Mouse (Mus musculus): ENCODE data around the gene Scn4b.

The Scn4b gene

DNA sequence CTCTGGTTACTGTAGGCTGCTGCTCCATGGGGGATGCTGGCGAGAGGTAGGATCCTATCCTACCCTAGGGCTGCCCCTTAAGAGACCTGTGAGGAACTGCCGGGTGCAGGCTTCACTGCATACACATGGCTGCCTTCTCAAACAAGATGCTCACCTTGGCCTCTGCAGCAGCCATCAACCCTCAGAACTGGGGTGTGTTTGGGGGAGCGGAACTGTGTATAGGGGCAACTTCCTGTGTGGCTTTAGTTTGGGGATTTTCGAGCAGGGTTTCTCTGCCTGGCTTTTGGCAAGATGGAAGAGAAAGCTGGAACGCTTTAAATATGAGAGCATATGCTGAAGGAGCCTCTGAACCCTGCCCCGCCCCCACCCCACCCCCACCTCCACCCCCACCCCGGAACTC, 11.3 kb upstream of the Scn4b start:
- no peak for DNase-seq (ENCODE audit: low spot score)

DNA sequence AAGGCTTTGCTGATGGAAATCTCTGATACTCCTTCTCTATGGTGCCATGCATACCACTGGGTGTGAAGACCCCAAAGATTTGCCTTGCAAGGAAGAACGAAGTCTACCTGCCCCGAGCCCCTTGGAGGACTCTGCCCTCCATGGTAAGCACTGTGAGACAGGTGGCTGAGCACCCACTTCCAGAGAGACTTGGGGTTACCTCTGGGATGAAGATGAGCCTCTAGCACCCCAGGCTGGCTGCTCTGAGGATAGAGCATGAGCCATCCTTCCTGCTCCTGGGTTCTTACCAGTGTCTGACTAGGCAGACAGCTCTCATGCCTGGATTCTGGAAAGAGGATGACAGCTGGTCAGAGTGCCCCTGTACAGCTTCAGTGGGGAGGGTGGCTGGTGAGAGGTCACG, 8.1 kb upstream of the Scn4b start:
- no peak for DNase-seq (ENCODE audit: low spot score)

- DNase-seq (ENCODE audit: low spot score): no peak
Measured at GRCm38 (mm10) chr9:45133484-45134310, 4.5 kb upstream of the Scn4b start.

DNA sequence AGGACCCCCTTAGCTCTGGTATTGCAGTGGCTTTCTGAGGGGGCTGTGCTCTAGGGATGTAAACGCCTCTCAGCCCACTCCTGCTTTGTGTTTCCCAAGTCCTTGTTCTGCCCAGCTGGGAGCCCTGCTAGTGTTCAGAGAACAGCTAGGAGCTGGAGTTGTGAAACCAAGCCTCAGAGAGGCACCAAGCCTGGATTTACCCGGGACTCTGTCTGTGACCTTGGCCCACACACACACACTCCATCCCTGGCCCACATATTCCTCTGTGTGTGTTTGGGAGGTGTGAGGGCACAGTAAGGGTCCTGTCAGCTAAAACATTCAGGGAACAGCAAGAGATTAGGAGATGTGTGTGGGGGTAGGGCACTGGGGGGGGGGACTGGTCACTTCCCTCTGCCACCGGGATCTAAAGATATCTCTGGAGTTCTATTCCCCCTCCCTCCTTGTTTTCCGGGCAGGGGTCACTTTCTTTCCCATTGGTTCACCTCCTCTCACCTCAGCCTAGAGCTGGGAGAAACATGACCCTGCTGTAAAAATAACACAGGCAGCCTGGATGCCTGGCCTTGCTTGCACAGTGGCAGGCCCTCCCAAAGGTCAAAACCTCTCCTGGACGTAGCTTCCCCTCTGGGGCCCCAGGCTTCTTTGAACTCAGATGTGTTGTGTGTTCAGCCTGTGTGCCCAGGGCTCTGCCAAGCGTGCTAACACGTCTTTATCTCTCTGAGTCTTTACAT, 1.6 kb upstream of the Scn4b start:
- no peak for DNase-seq (ENCODE audit: low spot score)

GRCm38 (mm10) chr9:45139082-45139481, 887 bp downstream of the Scn4b start:
- no peak for DNase-seq (ENCODE audit: low spot score)

GRCm38 (mm10) chr9:45140945-45141344, 2.8 kb downstream of the Scn4b start:
- no peak for DNase-seq (ENCODE audit: low spot score)

DNA sequence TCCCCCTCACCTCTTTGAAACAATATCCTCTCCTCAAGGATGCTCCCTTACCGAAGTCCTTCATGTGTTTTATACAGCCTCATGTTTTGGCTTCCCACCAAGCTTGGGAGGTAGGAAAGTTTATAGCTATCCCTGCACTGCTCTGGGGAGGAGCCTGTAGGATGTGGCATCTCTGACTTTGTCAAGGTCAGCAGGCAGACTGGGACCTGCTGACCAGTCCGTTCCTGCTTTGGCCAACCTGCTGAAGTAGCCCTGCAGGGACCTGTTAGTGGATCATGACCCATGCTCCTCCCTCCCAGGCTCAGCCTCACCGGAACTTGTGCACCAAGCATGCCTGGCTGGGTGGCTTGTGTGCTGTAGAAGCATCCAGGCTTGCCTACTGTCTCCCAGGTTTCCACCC, 4.5 kb downstream of the Scn4b start:
- no peak for DNase-seq (ENCODE audit: low spot score)

DNA sequence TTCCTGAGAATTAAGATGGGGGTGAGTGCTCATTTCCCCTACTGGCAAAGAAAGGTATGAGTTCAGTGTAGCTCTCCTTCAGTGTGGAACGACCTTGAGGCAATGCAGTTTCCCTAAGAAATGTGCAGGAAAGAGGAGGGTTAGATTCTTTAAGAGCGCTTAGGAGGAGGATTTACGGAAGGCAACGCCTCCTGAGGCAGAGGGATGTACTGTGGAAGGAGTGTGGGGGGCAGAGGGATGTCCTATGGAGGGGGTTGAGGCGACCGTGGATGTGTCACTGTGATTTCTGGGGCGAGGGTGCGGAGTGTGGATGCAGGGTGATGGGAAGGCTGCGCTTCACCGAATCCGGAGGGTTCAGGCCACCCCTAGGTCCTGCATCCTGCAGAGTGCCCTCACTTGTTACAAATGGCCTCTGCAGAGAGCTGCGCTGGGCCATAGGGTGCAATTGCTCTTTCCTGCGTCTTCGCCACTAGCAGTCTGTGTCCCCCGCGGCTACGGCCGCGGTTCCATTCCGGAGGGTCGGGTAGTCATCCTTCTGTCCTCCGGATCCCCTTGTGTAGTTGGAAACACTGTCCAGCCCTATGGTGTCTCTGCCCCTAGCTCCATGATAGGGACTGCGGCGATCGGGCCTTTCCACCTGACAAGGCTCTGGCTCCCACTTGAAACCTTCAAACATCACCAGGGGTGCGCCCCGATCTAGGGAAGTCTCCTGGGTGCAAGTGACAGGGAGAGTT, 7.5 kb downstream of the Scn4b start:
- no peak for DNase-seq (ENCODE audit: low spot score)

DNA sequence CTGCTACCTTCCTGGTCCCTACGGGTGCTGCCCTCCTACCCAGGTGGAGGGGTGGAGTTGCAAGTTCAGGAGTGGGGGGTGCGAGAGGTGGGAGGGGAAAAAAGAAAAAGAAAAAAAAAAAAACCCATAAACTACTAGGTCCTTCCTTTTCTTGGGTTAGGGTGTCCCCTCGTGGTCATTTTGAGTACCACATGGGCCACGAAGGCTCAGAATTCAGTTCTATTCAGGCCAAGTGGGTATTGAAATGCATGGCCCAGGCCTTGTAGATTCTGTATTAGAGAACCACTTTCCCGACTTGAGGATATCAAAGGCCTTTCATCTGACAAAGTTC, 8.0 kb downstream of the Scn4b start:
- peak; percentile 60 for DNase-seq (ENCODE audit: low spot score)

DNA sequence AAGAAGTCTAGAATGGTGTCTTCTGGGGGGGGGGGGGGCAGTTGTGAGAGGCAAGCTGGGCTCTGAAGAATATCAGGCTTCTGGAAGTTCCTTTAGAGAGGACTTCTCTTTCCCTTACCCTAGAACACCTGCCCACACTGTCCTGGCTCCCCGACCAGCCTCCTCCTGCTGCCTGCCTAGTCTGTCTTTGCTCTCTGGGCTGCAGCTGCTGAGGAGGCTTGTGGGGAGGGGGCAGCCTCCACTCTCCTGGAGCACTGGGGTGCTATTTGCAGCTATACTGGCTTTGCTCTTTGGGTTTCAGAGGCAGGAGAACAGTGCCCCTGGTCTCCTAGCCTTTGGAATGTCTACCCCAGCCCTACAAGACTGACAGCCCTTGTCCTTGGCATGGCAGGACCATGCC, 12.7 kb downstream of the Scn4b start:
- DNase-seq (ENCODE audit: low spot score): no peak

GRCm38 (mm10) chr9:45153361-45153760, 15.2 kb downstream of the Scn4b start:
- no peak for DNase-seq (ENCODE audit: low spot score)

DNA sequence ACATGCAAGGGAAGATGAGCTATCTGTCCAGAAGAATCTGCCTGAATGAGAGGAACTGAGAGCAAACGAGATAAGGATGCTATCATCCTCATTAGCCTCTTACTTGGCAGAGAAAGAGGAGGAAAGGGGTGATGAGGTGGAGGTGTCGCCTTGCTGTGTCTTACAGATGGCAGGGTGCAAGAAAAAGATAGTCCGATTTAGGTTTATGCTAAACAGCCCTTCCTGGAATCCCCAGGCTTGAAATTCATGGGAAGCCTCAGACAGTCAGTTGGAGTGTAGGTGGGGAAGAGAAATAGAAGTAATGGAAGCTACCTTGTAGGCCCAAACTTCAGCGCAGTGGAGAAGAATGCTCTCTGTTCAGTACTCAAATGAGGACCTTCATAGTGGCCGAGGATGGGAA, 29.7 kb downstream of the Scn4b start:
- DNase-seq (ENCODE audit: low spot score): no peak

GRCm38 (mm10) chr9:45170150-45170549, 32.0 kb downstream of the Scn4b start:
- DNase-seq (ENCODE audit: low spot score): no peak

DNA sequence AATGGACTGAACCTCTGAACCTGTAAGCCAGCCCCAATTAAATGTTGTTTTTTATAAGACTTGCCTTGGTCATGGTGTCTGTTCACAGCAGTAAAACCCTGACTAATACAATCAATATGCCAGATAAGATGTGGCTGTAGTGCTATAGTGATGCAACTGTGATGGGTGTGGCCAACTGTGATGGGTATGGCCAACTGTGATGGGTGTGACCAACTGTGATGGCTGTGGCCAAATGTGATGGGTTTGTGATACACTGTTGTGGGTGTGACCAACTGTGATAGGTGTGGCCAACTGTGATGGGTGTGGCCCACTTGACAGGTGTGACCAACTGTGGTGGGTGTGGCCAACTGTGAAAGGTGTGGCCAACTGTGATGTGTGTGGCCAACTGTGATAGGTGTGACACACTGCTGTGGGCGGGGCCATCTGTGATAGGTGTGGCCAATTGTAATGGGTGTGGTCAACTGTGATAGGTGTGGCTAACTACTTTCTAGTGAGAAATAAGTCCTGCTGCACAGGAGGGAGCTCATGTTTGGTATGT, 32.9 kb downstream of the Scn4b start:
- no peak for DNase-seq (ENCODE audit: low spot score)

DNA sequence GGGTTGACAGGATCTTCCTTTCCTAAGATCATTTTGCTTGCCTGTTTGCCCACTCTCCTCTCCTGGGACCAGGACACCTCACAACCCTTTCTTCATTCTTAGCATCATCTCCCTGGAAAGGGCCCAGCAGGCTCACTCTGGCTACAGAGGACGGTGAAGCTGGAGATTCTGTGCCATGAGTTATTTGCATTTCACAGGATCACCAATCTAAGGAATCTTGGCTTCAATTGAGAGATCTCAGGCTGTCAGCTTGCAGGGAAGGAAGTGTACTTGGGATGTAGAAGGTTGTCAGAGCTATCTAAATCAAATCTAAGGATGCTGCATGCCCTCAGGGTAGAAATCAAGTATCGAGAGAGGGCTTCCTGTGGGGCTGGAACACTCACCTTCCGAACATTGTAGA, 35.3 kb downstream of the Scn4b start:
- no peak for DNase-seq (ENCODE audit: low spot score)

GRCm38 (mm10) chr9:45179282-45179681, 41.1 kb downstream of the Scn4b start:
- no peak for DNase-seq (ENCODE audit: low spot score)

DNA sequence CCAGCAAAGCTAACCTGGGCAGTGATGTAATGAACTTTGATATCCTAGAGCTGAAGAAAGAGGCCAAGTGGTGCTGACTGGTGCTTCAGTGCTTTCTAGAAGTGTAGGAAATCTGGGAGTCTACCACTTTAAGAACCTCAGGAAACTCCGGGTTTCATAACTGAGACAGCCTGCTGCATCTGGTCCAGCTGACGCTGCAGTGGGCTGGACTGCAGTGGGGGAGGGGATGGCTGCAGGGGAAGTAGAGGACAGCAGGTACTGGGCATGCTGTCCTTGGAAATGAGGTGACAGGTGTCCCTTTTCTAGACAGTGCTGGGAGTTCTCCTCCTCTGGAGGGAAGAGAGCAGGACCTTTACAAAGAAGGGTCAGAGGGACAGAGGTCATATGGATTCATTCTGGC, 43.6 kb downstream of the Scn4b start, which contains the start of gene BC049352:
Gene BC049352 (plus strand): TSS at position 238 of the 400 bp plus-strand sequence.
- no peak for DNase-seq (ENCODE audit: low spot score)

GRCm38 (mm10) chr9:45182521-45182920, 44.3 kb downstream of the Scn4b start:
- no peak for DNase-seq (ENCODE audit: low spot score)

DNA sequence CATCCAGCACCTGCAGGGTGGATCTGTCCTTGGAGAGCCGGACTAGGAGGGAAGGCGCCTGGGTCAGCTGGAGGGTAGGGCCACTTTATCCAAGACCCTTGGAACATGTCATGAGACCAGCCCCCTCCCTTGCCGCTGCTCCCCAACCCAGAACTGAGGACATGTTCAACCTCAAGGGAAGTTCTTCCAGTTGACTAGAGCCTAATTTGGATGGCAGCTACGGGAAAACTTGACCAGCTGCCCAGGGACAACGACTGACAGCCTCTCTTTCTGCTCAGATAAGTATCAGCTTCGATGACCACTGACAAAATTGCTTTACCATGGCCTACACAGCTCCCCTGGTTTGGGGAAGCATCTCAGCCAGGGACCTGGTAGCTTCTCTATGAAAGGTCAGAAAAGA, 45.1 kb downstream of the Scn4b start:
- no peak for DNase-seq (ENCODE audit: low spot score)

GRCm38 (mm10) chr9:45185250-45185649, 47.1 kb downstream of the Scn4b start:
- DNase-seq (ENCODE audit: low spot score): no peak

DNA sequence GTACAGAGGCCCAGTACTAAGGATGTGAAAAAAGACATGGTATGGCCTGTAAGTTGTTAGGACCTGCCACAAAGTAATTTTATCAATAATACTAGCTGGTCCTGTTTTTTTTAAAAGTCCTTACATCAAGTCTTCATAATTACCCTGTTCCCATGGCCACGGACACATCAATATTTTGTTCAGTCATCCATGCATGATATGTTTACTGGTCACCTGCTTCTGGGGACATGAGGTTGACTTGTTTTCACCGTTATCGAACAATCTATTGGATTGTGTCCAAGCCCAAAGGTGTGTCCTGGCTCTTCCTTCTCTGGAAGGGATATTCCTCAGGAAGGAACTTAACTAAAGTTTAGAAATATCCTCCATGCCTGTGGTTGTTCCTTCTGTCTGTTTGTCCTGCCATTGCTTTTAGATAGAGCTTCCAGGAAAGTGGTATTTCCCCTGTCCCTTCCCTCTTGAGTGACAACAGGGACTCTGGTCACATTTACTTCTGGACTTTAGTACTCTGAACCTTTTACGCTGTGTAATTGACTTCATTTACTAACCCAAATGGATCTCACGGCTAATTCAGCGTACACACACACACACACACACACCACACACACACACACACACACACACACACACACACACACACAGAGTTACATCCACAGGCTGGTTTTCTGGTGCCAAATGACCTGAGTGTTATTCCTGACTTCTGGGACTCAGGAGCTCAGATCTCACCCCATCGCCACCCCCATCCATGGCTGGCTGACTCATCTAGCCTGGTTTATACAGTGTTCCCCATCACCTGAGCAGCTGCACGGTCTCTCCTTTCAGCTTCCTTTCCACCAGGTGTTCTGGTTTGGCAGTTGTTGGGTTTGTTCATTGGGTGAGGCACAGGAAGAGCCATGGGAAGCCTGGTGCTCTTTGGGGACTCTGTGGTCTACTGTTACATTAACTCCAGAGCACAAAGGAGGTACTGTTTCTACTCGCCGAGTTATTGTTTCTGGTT, 50.7 kb downstream of the Scn4b start:
- no peak for DNase-seq (ENCODE audit: low spot score)

Data from ovary, postnatal 10 days (tissue).